Mouse (Mus musculus) spleen, embryonic (tissue): ENCODE data around the gene Mrpl24.

Experiments used
- CTCF ChIA-PET: fragments of 350-600 bp; sonication (Branson Sonifier 250); formaldehyde crosslinking; loops from one replicate; lab custom pipeline; 2022; lab: Charles Lee

The Mrpl24 gene

GRCm38 (mm10) chr3:87946541-87946860 is 27.2 kb downstream of the Mrpl24 start:
- CTCF ChIA-PET, result interaction anchor here (1.2 kb wide), 1 partner anchor 10 kb away, joined by 3 read pairs; no protein-coding TSS in a partner anchor

GRCm38 (mm10) chr3:87947056-87947810 is 27.9 kb downstream of the Mrpl24 start:
- CTCF ChIA-PET, result interaction anchor here (1.2 kb wide), 1 partner anchor 11 kb away, joined by 3 read pairs; no protein-coding TSS in a partner anchor

- CTCF ChIA-PET, result interaction anchor here (0.7 kb wide), 1 partner anchor 48 kb away, joined by 7 read pairs; no protein-coding TSS in a partner anchor
These were observed 28.5 kb downstream of the Mrpl24 start for GRCm38 (mm10) chr3:87947811-87948199.

- CTCF ChIA-PET, result interaction anchor here (0.7 kb wide), 2 partner anchors 48 to 90 kb away, joined by 5 to 7 read pairs; no protein-coding TSS in a partner anchor
These were observed 29.3 kb downstream of the Mrpl24 start, which contains the start of gene Crabp2 for GRCm38 (mm10) chr3:87948378-87949265. Crabp2 (plus strand) TSS chr3:87948666.

GRCm38 (mm10) chr3:87949266-87949954 is 30.1 kb downstream of the Mrpl24 start:
- CTCF ChIA-PET, result interaction anchor here (0.5 to 0.7 kb wide), 3 partner anchors 91 to 1932 kb away, joined by 3 to 5 read pairs (median 3); no protein-coding TSS in a partner anchor

- CTCF ChIA-PET, result interaction anchor here (0.5 kb wide), 1 partner anchor 1932 kb away, joined by 3 read pairs; no protein-coding TSS in a partner anchor
These were observed 30.7 kb downstream of the Mrpl24 start for GRCm38 (mm10) chr3:87949955-87950515.

GRCm38 (mm10) chr3:87951946-87952345 is 32.6 kb downstream of the Mrpl24 start:
- CTCF ChIA-PET, result no interaction called here

- CTCF ChIA-PET, result interaction anchor here (0.6 to 1.2 kb wide), 2 partner anchors 8 to 16 kb away, joined by 3 to 4 read pairs; no protein-coding TSS in a partner anchor
These were observed 33.1 kb downstream of the Mrpl24 start for GRCm38 (mm10) chr3:87952440-87952839.

- CTCF ChIA-PET, result no interaction called here
These were observed 38.8 kb downstream of the Mrpl24 start for GRCm38 (mm10) chr3:87958056-87958455.

GRCm38 (mm10) chr3:87958476-87958875 is 39.2 kb downstream of the Mrpl24 start:
- CTCF ChIA-PET, result no interaction called here

- CTCF ChIA-PET, result no interaction called here
These were observed 39.7 kb downstream of the Mrpl24 start for GRCm38 (mm10) chr3:87958967-87959366.

GRCm38 (mm10) chr3:87959371-87959770 is 40.1 kb downstream of the Mrpl24 start:
- CTCF ChIA-PET, result no interaction called here

- CTCF ChIA-PET, result interaction anchor here (1.1 kb wide), 2 partner anchors 9 to 24 kb away, joined by 7 to 10 read pairs; no protein-coding TSS in a partner anchor
These were observed 40.9 kb downstream of the Mrpl24 start for GRCm38 (mm10) chr3:87960191-87960585.

GRCm38 (mm10) chr3:87960586-87961191 is 41.4 kb downstream of the Mrpl24 start:
- CTCF ChIA-PET, result interaction anchor here (0.6 to 1.1 kb wide), 6 partner anchors 8 to 547 kb away, joined by 3 to 10 read pairs (median 7); no protein-coding TSS in a partner anchor

- CTCF ChIA-PET, result interaction anchor here (0.6 to 1.4 kb wide), 4 partner anchors 11 to 953 kb away, joined by 3 to 5 read pairs (median 4); no protein-coding TSS in a partner anchor
These were observed 51.1 kb downstream of the Mrpl24 start for GRCm38 (mm10) chr3:87970184-87970938.

GRCm38 (mm10) chr3:87970939-87971488 is 51.7 kb downstream of the Mrpl24 start, which contains the start of gene Nes:
Nes (plus strand) TSS chr3:87971078.
- CTCF ChIA-PET, result interaction anchor here (0.9 kb wide), 1 partner anchor 10 kb away, joined by 3 read pairs; no protein-coding TSS in a partner anchor

GRCm38 (mm10) chr3:87971489-87972202 is 52.3 kb downstream of the Mrpl24 start:
- CTCF ChIA-PET, result no interaction called here

- CTCF ChIA-PET, result no interaction called here
These were observed 52.9 kb downstream of the Mrpl24 start for GRCm38 (mm10) chr3:87972203-87972664.
